Mouse (Mus musculus): ENCODE data around the gene Armc9. TPM values are rescaled to one million over a fixed set of nuclear protein-coding genes. Genes with fewer than 3 reads are reported as not detected.

Gene Armc9
- total and polyA plus RNA-seq, 3 experiments: 7.2 to 12.0 TPM; not detected in 1

GRCm38 (mm10) chr1:86187856-86188255 lies 33.3 kb downstream of the Armc9 start:
- no peak overlapping the region for H3K27ac ChIP-seq (ENCODE audit: control insufficient read depth, low read depth, low read length)
- no peaks in the 10 kb centered on the region for H3K27me3 ChIP-seq (ENCODE audit: control insufficient read depth in 1 of 2, insufficient read depth in 2 of 2, low read length in 2 of 2)
- no peak overlapping the region for H3K9ac ChIP-seq (ENCODE audit: control insufficient read depth, low read depth, low read length, poor library complexity, severe bottlenecking)
- no peak for DNase-seq (ENCODE audit: low read depth, low spot score)
- H3K4me1 ChIP-seq (ENCODE audit: control insufficient read depth in 1 of 2, insufficient read depth in 2 of 2, low read length in 2 of 2): no peaks in the 10 kb centered on the region
- no peaks in the 10 kb centered on the region; a peak in 1 of 4 replicates for H3K36me3 ChIP-seq (ENCODE audit: control insufficient read depth in 1 of 2, insufficient read depth in 2 of 2, low read length in 2 of 2)
- H3K4me3 ChIP-seq (ENCODE audit: control insufficient read depth in 1 of 2, insufficient read depth in 1 of 2, low read depth in 2 of 2, low read length in 2 of 2): no peak overlapping the region
- H3K9me3 ChIP-seq (replicated peaks; ENCODE audit: insufficient read depth, low read length): no peaks in the 10 kb centered on the region
- TF ChIP-seq CHD2 (IDR thresholded peaks at IDR 0.05; ENCODE audit: low read length) (no peak), HCFC1 (IDR thresholded peaks at IDR 0.05; ENCODE audit: low read depth, low read length) (no peak), TCF12 (IDR thresholded peaks at IDR 0.05; ENCODE audit: low read depth, low read length) (no peak), EP300 (IDR thresholded peaks at IDR 0.05; ENCODE audit: low read depth in 1 of 2, low read length in 2 of 2) (no peak), MAZ (IDR thresholded peaks at IDR 0.05; ENCODE audit: low read depth, low read length) (no peak), UBTF (IDR thresholded peaks at IDR 0.05; ENCODE audit: borderline replicate concordance, insufficient read depth, low read depth, low read length) (no peak), E2F4 (IDR thresholded peaks at IDR 0.05; ENCODE audit: borderline replicate concordance, low read depth, low read length) (no peak), MYC (IDR thresholded peaks at IDR 0.05; ENCODE audit: low read depth, low read length) (no peak), NELFE (IDR thresholded peaks at IDR 0.05; ENCODE audit: low read depth, low read length) (no peak), MAX (IDR thresholded peaks at IDR 0.05; ENCODE audit: low read length) (no peak), GABPA (IDR thresholded peaks at IDR 0.05; ENCODE audit: low read depth, low read length) (no peak), ZC3H11A (IDR thresholded peaks at IDR 0.05; ENCODE audit: low read depth, low read length) (no peak), JUND (IDR thresholded peaks at IDR 0.05; ENCODE audit: low read depth, low read length) (no peak)
- H3K79me2 ChIP-seq (ENCODE audit: control insufficient read depth, insufficient read depth, low read length, poor library complexity): no peaks in the 10 kb centered on the region

GRCm38 (mm10) chr1:86188271-86188670 lies 33.7 kb downstream of the Armc9 start:
- DNase-seq (ENCODE audit: low read depth, low spot score): no peak
- Histone ChIP-seq H3K79me2 (ENCODE audit: control insufficient read depth, insufficient read depth, low read length, poor library complexity) (no peaks in the 10 kb centered on the region), H3K4me3 (ENCODE audit: control insufficient read depth in 1 of 2, insufficient read depth in 1 of 2, low read depth in 2 of 2, low read length in 2 of 2) (no peak overlapping the region), H3K27ac (ENCODE audit: control insufficient read depth, low read depth, low read length) (no peak overlapping the region), H3K9ac (ENCODE audit: control insufficient read depth, low read depth, low read length, poor library complexity, severe bottlenecking) (no peak overlapping the region), H3K36me3 (ENCODE audit: control insufficient read depth in 1 of 2, insufficient read depth in 2 of 2, low read length in 2 of 2) (no peaks in the 10 kb centered on the region; a peak in 1 of 4 replicates), H3K27me3 (ENCODE audit: control insufficient read depth in 1 of 2, insufficient read depth in 2 of 2, low read length in 2 of 2) (no peaks in the 10 kb centered on the region), H3K9me3 (replicated peaks; ENCODE audit: insufficient read depth, low read length) (no peaks in the 10 kb centered on the region), H3K4me1 (ENCODE audit: control insufficient read depth in 1 of 2, insufficient read depth in 2 of 2, low read length in 2 of 2) (no peaks in the 10 kb centered on the region)
- no peak for TF ChIP-seq ZMIZ1 (IDR thresholded peaks at IDR 0.05; ENCODE audit: low read depth, low read length)
- TF ChIP-seq CHD1 (IDR thresholded peaks at IDR 0.05; ENCODE audit: low read depth, low read length): no peak
- TF ChIP-seq ZNF384 (IDR thresholded peaks at IDR 0.05; ENCODE audit: low read depth, low read length): no peak
- no peak for TF ChIP-seq CTCF (IDR thresholded peaks at IDR 0.05 in 2 of 3, conservative IDR thresholded peaks at IDR 0.05 in 1 of 3; ENCODE audit: control insufficient read depth in 1 of 3, insufficient read depth in 1 of 3, low read depth in 2 of 3, low read length in 3 of 3, poor library complexity in 1 of 3, severe bottlenecking in 1 of 3)
- TF ChIP-seq GATA1 (IDR thresholded peaks at IDR 0.05; ENCODE audit: low read depth, low read length): no peak
- no peak for TF ChIP-seq RAD21 (IDR thresholded peaks at IDR 0.05; ENCODE audit: low read depth, low read length)
- no peak for TF ChIP-seq MXI1 (IDR thresholded peaks at IDR 0.05; ENCODE audit: low read depth, low read length)
- no peak for TF ChIP-seq MAZ (IDR thresholded peaks at IDR 0.05; ENCODE audit: low read depth, low read length)
- no peak for TF ChIP-seq MYB (IDR thresholded peaks at IDR 0.05; ENCODE audit: low read depth, low read length)
- no peak for TF ChIP-seq ETS1 (IDR thresholded peaks at IDR 0.05; ENCODE audit: low read depth, low read length)
- TF ChIP-seq CHD2 (IDR thresholded peaks at IDR 0.05; ENCODE audit: low read length): no peak
- no peak for TF ChIP-seq POLR2A (IDR thresholded peaks at IDR 0.05; ENCODE audit: control insufficient read depth in 1 of 2, insufficient read depth in 1 of 2, low read depth in 1 of 2, low read length in 2 of 2, poor library complexity in 1 of 2)
- TF ChIP-seq E2F4 (IDR thresholded peaks at IDR 0.05; ENCODE audit: borderline replicate concordance, low read depth, low read length): no peak
- TF ChIP-seq TAL1 (IDR thresholded peaks at IDR 0.05; ENCODE audit: low read length): no peak
